Mouse (Mus musculus) C2C12 (cell line): Measurements from ENCODE around the gene Antxr1. TPM values are rescaled to one million over a fixed set of nuclear protein-coding genes. Genes with fewer than 3 reads are reported as not detected.

Source experiments
- H3K27me3 ChIP-seq: one replicate; pipeline ENCODE4 v1.6.1; 2011; ENCODE audit not compliant: control insufficient read depth, insufficient read depth, insufficient read length
- H3K36me3 ChIP-seq: one replicate; pipeline ENCODE4 v1.6.1; 2011; ENCODE audit not compliant: control insufficient read depth, insufficient read depth
- H3K4me3 ChIP-seq: one replicate; pipeline ENCODE4 v1.5.1; 2011; ENCODE audit warnings: mild to moderate bottlenecking, control low read depth; ENCODE audit not compliant: poor library complexity, insufficient read depth, severe bottlenecking
- H3K79me2 ChIP-seq: one replicate; pipeline ENCODE4 v1.6.1; 2011; ENCODE audit not compliant: control insufficient read depth, insufficient read depth
- H3K79me3 ChIP-seq: one replicate; pipeline ENCODE4 v1.6.1; 2011; ENCODE audit warnings: low read depth, control low read depth
- H3ac ChIP-seq: one replicate; pipeline ENCODE3; 2011; ENCODE audit warnings: low read depth; ENCODE audit not compliant: control insufficient read depth, insufficient read length
- CEBPB ChIP-seq: IDR thresholded peaks from one replicate; pipeline ENCODE4 v1.6.1; 2011; ENCODE audit warnings: low read depth, mild to moderate bottlenecking, control low read depth, moderate library complexity
- CTCF ChIP-seq: IDR thresholded peaks from one replicate; pipeline ENCODE4 v1.5.1; 2011; ENCODE audit not compliant: control insufficient read depth, insufficient read depth, insufficient read length
- FOSL1 ChIP-seq: IDR thresholded peaks from one replicate; pipeline ENCODE4 v1.8.0; 2011; ENCODE audit warnings: mild to moderate bottlenecking, low read length; ENCODE audit not compliant: poor library complexity, insufficient read depth, severe bottlenecking
- MAX ChIP-seq: IDR thresholded peaks from one replicate; pipeline ENCODE4 v1.6.1; 2011; ENCODE audit warnings: mild to moderate bottlenecking, control low read depth
- MYOD1 ChIP-seq: IDR thresholded peaks from one replicate; pipeline ENCODE4 v1.6.1; 2011; ENCODE audit warnings: low read depth; ENCODE audit not compliant: control insufficient read depth, insufficient read length
- MYOG ChIP-seq: IDR thresholded peaks from one replicate; pipeline ENCODE4 v1.6.1; 2011; ENCODE audit not compliant: control insufficient read depth, insufficient read length; ENCODE audit errors: extremely low read depth
- USF1 ChIP-seq: IDR thresholded peaks from one replicate; pipeline ENCODE4 v1.6.1; 2011; ENCODE audit warnings: low read depth, mild to moderate bottlenecking, control low read depth, moderate library complexity
- long read RNA-seq, 2 experiments: library from polyadenylated mRNA; unstranded; transcript quantifications; one replicate each; pipeline ENCODE4 v2.0.0; 2019 to 2020
- polyA plus RNA-seq: library from polyadenylated mRNA; unstranded; fragments of >200 nt; fragmentation: generic; extraction: Trizol; gene quantifications from one replicate; pipeline ENCODE4 v1.2.1, GENCODE M21; 2012; ENCODE audit warnings: missing spikeins

Gene Antxr1
- polyA plus RNA-seq, result 12.5 TPM
- long read RNA-seq, experiment 1, partial matches to known transcripts, result 0 of 5 reads
- long read RNA-seq, experiment 1, other reads (novel, unspliced or antisense), result 5 of 5 reads
- long read RNA-seq, experiment 2, partial matches to known transcripts, result 2 of 13 reads
- long read RNA-seq, experiment 2, other reads (novel, unspliced or antisense), result 11 of 13 reads

DNA sequence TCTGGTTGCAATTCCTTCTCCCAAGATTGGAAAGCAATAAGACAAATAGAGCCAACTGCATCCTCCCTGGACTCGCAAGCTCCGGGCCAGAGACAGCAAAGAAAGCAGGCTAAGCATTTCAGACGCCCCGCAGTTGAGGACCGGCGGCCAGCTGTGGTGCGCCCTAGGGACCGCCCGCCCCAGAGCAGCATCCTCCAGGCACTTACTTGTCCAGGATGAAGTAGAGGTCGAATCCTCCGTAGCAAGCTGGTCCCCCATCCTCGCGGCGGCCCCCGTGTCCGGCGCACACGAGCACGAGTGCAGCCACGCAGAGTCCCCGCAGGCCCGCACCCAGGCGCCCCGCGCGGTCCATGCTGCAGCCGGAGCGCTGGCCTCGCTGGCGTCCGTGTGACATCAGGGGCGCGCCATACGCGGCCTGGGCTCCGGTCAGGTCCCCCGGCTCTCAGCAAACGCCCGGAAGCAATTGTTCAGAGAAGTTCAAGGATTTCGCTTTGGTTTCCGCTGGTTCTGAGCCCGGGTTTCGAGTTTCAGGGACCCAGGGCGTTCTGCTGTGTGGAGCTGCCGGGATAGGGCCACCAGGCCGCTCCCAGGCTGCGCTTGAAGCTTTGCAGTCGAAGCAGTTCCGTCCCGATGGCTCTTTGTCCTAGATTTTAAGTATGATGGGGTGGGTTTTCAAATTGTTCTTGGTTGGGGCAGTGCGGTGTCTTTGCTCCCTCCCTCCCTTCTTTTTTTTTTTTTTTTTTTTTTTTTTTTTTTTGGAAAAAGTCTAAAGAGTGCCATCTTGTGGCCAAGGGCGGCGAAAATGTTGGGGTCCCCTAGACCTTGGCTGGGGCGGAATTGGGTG lies at the start of gene Antxr1:
Gene Antxr1 (minus strand): TSS at position 731 of the 844 bp plus-strand sequence.
- TF ChIP-seq CEBPB (no peak), CTCF (peak; percentile 7)
- Histone ChIP-seq H3K79me2 (peaks cover 11% of the 10 kb centered on the region), H3K79me3 (peaks cover 2% of the 10 kb centered on the region), H3K36me3 (no peaks in the 10 kb centered on the region), H3K27me3 (no peaks in the 10 kb centered on the region), H3ac (peak within 1 kb of the TSS; percentile 78), H3K4me3 (peak within 1 kb of the TSS; percentile 51)

GRCm38 (mm10) chr6:87384761-87385160 lies 49.1 kb upstream of the Antxr1 start:
- TF ChIP-seq MYOG (no peak), MYOD1 (no peak), CEBPB (no peak), MAX (no peak), FOSL1 (no peak), USF1 (no peak), CTCF (no peak)
- no peaks in the 10 kb centered on the region for H3K79me3 ChIP-seq
- no peaks in the 10 kb centered on the region for H3K36me3 ChIP-seq
- H3K4me3 ChIP-seq, result no peak overlapping the region
- no peaks in the 10 kb centered on the region for H3K79me2 ChIP-seq
- peaks cover 31% of the 10 kb centered on the region for H3K27me3 ChIP-seq
- H3ac ChIP-seq, result no peak overlapping the region

DNA sequence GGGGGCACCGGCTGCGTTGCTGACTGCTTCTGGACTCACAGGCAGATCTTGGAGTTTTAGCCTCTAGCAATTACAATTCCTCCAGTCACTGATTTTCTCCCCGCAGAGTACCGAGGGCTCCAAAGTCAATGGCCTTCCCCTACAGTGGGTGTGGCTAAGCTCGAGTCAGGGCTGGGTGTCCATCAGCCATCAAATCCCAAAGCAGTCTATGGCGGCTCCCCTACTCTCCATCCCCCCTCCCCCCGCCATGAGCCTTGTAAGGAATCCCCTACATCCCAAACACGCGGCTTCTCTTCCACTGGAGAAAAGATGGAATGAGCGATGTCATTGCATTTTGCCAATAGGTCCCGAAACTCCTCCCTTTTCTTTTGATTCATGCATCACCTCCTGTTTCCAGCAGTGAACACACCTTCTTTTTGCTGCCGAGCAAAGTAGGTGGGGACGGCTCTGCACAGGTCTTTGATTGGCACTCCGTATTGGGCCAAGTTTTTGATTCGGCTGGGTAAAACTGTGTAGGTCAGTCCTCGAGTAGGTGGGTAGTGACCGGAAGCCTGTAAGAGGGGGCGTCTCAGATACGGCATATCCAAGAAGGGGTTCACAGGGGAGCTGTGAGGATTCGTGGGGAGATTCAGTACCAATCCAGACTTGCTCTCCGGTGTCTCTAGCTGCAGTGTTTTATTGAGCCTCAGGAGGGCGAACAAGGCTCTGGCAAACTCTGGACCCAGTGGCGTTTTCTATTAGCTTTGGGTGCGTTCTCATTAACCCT lies 48.5 kb upstream of the Antxr1 start:
- Histone ChIP-seq H3K27me3 (peaks cover 35% of the 10 kb centered on the region), H3K79me2 (no peaks in the 10 kb centered on the region), H3ac (no peak overlapping the region), H3K36me3 (no peaks in the 10 kb centered on the region), H3K4me3 (no peak overlapping the region), H3K79me3 (no peaks in the 10 kb centered on the region)
- TF ChIP-seq USF1, result no peak
- no peak for TF ChIP-seq MYOG
- TF ChIP-seq MAX, result no peak
- no peak for TF ChIP-seq MYOD1
- TF ChIP-seq FOSL1, result no peak
- TF ChIP-seq CEBPB, result no peak
- TF ChIP-seq CTCF, result no peak

DNA sequence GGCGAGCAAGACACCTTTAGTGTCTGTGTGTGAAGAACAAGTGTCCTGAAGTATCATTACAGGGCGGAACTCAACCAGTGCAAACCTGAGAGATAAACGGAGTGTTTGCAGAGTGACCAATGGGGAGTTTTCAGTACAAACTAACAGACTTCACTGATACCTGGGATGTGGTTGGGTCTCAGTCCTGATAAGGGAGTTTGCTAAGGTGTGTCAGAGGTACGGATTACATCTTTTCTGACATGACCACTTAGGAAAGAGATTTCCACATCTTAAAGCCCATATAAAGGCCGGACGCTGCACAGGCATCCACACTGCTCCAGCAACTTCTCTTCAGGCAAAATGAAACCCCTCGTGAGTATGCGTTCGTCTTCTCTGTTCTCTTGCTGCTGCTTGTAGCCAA lies 37.4 kb upstream of the Antxr1 start, which contains the start of gene Gkn2:
Gene Gkn2 (plus strand): TSS at position 301 of the 400 bp plus-strand sequence.
- no peaks in the 10 kb centered on the region for H3K36me3 ChIP-seq
- no peak within 1 kb of the TSS for H3ac ChIP-seq
- TF ChIP-seq CEBPB (no peak), FOSL1 (no peak), MYOD1 (no peak), USF1 (no peak), CTCF (no peak), MYOG (no peak), MAX (no peak)
- H3K79me3 ChIP-seq, result no peaks in the 10 kb centered on the region
- H3K79me2 ChIP-seq, result no peaks in the 10 kb centered on the region
- H3K27me3 ChIP-seq, result peaks cover 54% of the 10 kb centered on the region
- H3K4me3 ChIP-seq, result no peak within 1 kb of the TSS

- TF ChIP-seq CTCF (no peak), FOSL1 (no peak)
- no peaks in the 10 kb centered on the region for H3K79me2 ChIP-seq
- H3K27me3 ChIP-seq, result peaks cover 51% of the 10 kb centered on the region
Observed at GRCm38 (mm10) chr6:87369223-87369622, 33.6 kb upstream of the Antxr1 start.

More at GRCm38 (mm10) chr6:87369223-87369622, 33.6 kb upstream of the Antxr1 start:
- no peak overlapping the region for H3ac ChIP-seq
- no peaks in the 10 kb centered on the region for H3K36me3 ChIP-seq
- no peaks in the 10 kb centered on the region for H3K79me3 ChIP-seq
- no peak overlapping the region for H3K4me3 ChIP-seq
